Mouse (Mus musculus): ENCODE measurements around the gene 4921539E11Rik. TPM values are rescaled to one million over a fixed set of nuclear protein-coding genes. Genes with fewer than 3 reads are reported as not detected.

4921539E11Rik gene
- not detected in 2 replicates for polyA plus RNA-seq (2012; rRNA removed; ENCODE audit: low replicate concordance)

DNA sequence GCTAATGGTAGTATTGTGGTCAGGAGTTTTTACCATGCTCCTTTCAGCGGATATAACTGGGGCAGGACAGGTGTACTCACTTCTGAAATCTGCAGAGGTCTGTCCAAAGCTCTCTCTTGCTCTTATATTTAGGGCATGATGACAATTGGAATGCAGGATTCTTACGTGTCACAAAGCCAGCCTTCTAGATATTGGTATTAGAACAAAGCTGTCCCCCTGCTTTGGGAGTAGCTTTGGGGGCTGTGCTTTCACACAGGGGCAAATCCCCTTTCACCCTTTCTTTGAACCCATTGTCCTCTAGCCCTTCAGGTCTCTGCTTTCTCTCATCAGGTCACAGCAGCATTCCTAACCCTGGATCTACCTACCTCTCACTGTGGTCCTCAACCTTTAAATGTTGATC lies at the start of gene 4921539E11Rik:
4921539E11Rik (minus strand) TSS at position 101 of the 400 bp plus-strand sequence.

DNA sequence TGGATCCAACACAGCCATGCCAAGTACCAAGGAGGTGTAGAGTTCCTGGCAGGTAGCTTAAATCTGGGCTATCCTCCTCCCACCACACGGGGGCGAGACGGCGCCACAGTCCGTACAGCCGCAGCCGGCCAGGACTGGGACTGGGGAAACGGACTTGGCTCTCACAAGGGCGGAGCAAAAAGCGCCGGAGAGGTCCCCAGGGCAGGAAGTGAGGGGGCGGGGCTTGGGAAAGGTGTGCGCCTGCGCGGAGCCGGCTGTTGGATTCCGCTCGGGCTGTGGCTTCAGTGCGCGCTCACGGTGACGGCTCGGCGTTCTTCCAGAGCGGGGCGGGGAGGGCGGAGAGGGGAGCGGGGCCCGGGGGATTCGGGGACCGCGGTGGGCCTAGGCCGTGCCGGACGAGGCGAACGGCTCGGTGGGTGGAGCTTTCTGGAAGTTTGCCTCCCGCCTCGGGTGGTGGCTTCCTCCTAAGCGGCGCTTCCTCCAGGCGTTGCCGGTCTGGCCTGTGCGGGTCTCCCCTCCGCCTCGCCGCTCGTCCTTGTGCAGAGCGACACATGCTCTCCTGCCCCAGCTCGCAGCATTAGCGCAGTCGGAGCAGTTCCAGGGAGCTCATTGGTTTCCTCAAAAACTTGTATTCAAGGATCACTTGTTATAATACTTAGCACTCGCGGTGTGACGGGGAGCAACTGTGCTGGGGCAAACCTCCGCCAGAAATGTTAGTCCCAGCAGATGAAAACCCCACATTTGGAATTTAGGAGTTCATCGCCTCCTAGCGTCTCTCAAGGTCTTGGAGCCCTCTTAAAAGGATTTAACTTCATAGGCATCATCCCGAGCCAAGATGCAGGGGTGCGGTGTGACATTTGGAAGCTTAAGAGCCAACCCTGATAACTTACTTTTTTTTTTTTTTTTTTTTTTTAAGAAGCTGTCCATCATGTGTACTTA lies 23.2 kb upstream of the 4921539E11Rik start, which contains the start of gene Oma1:
Oma1 (plus strand) TSS at position 226 of the 939 bp plus-strand sequence.

DNA sequence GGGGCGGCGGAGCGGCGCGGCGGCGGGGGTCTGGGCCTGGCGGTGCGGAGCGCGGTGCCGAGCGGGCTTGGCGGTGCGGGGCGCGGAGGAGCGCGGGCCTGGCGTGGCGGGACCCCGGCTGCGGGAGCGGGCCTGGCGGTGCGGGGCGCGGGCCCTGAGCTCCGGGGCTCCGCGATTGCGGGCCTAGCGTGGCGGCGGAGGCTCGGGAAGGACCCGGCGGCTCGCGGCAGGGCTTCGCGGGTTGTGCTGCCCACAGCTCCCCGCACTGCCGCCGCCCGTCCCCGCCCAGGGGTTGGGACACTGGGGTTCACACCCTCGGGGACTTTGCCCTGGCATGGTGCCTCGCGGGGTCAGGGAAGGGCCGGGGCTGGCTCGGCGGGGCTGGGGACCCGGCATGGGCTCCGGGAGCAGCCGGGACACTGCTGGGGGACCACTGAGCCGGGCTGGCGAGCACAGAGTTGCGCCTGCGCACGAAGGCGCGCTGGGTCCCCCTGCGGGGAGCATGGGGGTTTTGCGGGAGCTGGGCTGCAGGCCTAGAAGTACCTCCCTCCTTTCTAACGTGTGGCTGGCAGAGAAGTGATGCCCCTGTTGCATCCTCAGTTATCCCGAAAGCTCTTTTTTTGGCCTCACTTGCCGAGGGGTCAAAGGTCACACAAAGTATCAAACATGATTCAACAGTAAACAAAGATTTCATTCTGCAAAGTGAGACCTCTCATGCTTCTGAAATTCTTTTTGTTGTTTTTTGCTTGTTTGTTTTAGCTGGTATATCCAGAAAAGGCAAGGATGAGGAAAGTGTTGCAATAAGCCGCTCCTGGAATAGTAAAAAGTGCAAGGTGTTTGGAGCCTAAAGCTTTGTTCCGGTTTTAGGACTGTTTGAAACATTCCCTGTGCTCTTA lies 75.5 kb downstream of the 4921539E11Rik start, which contains the start of gene Slc35d1:
Slc35d1 (minus strand) TSS at position 240 of the 896 bp plus-strand sequence.

Other genes starting within 250 kb of the 4921539E11Rik start
- gene Mier1, start 176.5 kb downstream of the 4921539E11Rik start, polyA plus RNA-seq (2012; rRNA removed; ENCODE audit: low replicate concordance), result 8.6 and 12.2 TPM in 2 replicates
- gene Wdr78, start 176.3 kb downstream of the 4921539E11Rik start, polyA plus RNA-seq (2012; rRNA removed; ENCODE audit: low replicate concordance), result 0.78 and 1.8 TPM in 2 replicates
- gene Slc35d1, start 75.7 kb downstream of the 4921539E11Rik start, polyA plus RNA-seq (2012; rRNA removed; ENCODE audit: low replicate concordance), result 1.5 and 4.2 TPM in 2 replicates
- gene Oma1, start 22.9 kb upstream of the 4921539E11Rik start, polyA plus RNA-seq (2012; rRNA removed; ENCODE audit: low replicate concordance), result 11.4 and 12.3 TPM in 2 replicates